Mouse (Mus musculus) olfactory bulb, adult 2 months (tissue): ENCODE data around the gene Ikzf1. TPM values are rescaled to one million over a fixed set of nuclear protein-coding genes. Genes with fewer than 3 reads are reported as not detected.
A peak's percentile ranks its signal among the peaks of the same experiment; 100 is the strongest.

Experiments used
- H3K27ac ChIP-seq: fragments of 200-500 bp; 2 replicates; pipeline ENCODE4 v1.5.1; 2012; ENCODE audit warnings: low read depth, low read length; ENCODE audit not compliant: insufficient read depth
- H3K4me1 ChIP-seq: fragments of 200-500 bp; 2 replicates; pipeline ENCODE4 v1.6.1; 2012; ENCODE audit warnings: low read length; ENCODE audit not compliant: control insufficient read depth, insufficient read depth
- H3K4me3 ChIP-seq: fragments of 200-500 bp; 2 replicates; pipeline ENCODE4 v1.5.1; 2012; ENCODE audit warnings: mild to moderate bottlenecking, low read depth, low read length, moderate library complexity; ENCODE audit not compliant: insufficient read depth
- CTCF ChIP-seq: fragments of 200-500 bp; IDR thresholded peaks from 2 replicates; pipeline ENCODE4 v1.5.1; 2012; ENCODE audit warnings: low read depth, mild to moderate bottlenecking, low read length, moderate library complexity; ENCODE audit not compliant: insufficient read depth
- POLR2A ChIP-seq: fragments of 200-500 bp; IDR thresholded peaks from 2 replicates; pipeline ENCODE4 v1.6.1; 2012; ENCODE audit warnings: mild to moderate bottlenecking, low read depth, low read length, moderate library complexity; ENCODE audit not compliant: insufficient read depth
- WGBS: fragments of 180-500 bp; shearing (Covaris S2); methylation state at CpG from one replicate; pipeline ENCODE4 v1.1.7; 2018; 5-methylcytosine and 5-hydroxymethylcytosine counted together
- polyA plus RNA-seq: library from polyadenylated mRNA; stranded (reverse); fragments of >200 nt; gene quantifications from 2 replicates; pipeline ENCODE4 v1.2.4, GENCODE M21; 2012; ENCODE audit warnings: low replicate concordance; ENCODE audit not compliant: missing spikeins, insufficient read depth, insufficient read length

Gene Ikzf1
- polyA plus RNA-seq, 1 experiment: 59.5 TPM

DNA sequence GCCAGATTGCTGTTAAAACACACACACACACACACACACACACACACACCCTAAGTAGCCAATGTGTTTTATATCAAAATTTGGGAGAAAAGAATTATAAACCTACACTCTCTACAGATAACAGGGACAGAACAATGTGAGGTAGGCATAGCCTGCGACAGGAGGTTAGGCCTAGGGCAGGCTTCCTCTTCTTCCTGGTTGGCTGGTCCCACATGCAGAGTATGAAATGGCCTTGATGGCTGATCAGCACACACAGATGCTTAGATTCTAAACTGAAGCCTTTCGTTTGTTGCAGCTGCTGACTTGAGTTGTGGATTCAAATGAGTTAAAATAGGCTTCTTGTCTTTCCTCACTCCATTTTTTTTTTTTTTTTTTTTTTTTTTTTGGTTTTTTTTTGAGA, 93.0 kb downstream of the Ikzf1 start:
- TF ChIP-seq POLR2A (no peak), CTCF (no peak)
- 92% methylated on average over 2 of the region's 2 CpGs for WGBS

DNA sequence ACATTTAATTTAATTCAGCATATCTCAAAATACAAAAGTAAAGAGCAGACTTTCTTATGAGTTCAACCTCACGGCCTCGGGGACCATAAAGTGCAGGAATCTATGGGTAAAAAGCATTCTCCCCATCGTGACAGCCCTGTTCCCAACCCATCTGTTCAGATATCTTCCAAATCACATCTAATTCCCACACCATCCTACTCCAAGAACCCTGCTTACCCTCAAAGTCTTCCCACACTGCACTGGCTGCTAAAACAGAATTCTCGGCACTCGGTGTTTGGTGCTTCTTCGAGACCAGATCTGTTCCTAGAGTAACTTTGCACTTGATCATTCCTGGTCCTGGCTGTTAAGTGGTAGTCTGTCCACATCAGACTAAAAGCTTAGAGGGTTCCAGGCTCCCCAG, 93.5 kb downstream of the Ikzf1 start:
- no peak for TF ChIP-seq POLR2A
- TF ChIP-seq CTCF: no peak
- Histone ChIP-seq H3K4me1 (no peaks in the 10 kb centered on the region), H3K4me3 (no peak overlapping the region), H3K27ac (no peak overlapping the region)
- WGBS: 93% methylated on average over 6 of the region's 6 CpGs

More for the DNA sequence above, 93.0 kb downstream of the Ikzf1 start:
- Histone ChIP-seq H3K4me1 (no peaks in the 10 kb centered on the region), H3K27ac (no peak overlapping the region), H3K4me3 (no peak overlapping the region)

DNA sequence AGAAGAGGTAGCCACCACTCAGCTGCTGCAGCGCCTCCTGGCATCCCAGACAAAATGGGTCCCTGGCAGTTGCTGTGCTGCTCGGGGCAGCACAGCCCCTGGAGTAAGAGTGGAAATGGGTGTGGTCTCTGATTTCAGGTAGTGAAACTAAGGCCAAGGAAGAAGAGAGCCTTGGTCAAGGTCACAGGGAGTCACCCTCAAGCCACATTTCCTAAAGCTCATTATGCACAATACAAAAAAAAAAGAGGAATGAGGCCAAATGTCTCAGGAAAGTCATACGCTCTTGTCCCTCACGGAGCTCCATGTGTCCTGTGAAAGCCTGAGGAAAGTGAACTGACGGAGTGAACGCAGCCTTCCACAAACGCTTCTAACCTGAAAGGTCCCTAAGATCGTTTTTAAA, 96.9 kb downstream of the Ikzf1 start:
- Histone ChIP-seq H3K4me1 (no peaks in the 10 kb centered on the region), H3K27ac (no peak overlapping the region), H3K4me3 (no peak overlapping the region)
- TF ChIP-seq CTCF (no peak), POLR2A (no peak)
- WGBS: 88% methylated on average over 8 of the region's 8 CpGs

DNA sequence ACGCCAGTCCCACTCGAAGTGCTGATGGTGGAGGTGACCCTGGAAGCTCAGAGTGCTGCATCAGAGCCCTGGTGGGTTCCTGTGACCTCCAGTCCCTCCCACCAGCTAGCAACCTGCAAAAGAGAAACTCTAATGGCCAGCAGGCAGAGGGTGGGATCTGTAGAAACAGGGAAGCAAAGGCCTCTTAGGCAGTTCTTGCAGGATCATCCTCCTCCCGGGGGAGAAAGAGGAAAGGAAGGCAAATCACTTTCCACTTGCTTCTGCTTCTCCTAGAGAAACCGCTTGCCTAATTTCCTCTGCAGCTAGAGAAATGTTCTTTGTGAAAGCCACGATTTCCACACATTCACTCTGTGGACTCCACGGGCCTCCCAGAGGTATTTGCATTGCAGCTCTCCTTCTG, 100.7 kb downstream of the Ikzf1 start:
- no peak overlapping the region for H3K27ac ChIP-seq
- H3K4me1 ChIP-seq: no peaks in the 10 kb centered on the region
- H3K4me3 ChIP-seq: no peak overlapping the region
- 63% methylated on average over 6 of the region's 6 CpGs for WGBS
- TF ChIP-seq CTCF: no peak
- no peak for TF ChIP-seq POLR2A

DNA sequence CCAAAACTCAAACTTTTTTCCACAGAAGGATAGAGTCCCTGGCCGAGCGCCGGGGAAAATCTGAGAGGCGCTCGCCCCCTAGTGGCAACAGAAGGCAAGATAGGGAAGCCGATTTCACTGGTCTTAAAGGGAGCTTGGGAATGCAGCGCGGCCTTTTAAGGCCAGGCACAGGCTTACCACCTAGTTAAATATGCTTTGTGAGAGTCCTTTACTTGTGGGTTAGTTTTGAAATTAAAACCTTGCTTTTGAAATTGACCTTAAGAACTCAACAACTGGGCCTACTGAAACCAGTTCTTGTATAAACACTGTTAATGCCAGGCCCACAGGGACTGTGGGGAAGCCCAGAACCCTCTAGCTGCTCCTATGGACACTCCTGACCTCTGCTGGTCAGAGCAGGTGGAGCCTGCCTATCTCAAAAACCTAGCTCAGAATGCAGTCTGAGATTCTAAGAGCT, 103.7 kb downstream of the Ikzf1 start:
- no peak overlapping the region; the same call in 1 of the 2 replicates for H3K27ac ChIP-seq
- H3K4me3 ChIP-seq: no peak overlapping the region
- WGBS: 1% methylated on average over 8 of the region's 8 CpGs
- no peaks in the 10 kb centered on the region for H3K4me1 ChIP-seq
- TF ChIP-seq POLR2A (no peak), CTCF (peak; percentile 75)

DNA sequence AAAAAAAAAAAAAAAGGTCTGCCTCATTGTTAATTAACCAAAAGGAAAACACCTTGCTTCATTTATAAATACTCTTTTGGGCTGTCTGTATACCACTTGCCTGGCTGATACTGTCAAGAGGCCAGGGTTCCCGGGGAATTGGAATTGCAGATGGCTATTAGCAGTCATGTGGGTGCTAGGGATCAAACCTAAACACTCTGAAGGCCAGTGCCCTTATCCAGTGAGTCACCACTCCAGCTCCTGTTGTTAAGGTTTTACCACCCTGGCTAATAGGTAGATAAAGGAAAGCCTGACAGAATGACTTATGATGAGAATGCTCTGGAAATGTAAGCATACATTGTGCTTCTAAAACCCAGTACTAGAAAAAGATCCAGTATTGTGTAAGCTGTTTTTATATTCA, 109.8 kb downstream of the Ikzf1 start:
- TF ChIP-seq CTCF (no peak), POLR2A (no peak)
- Histone ChIP-seq H3K27ac (no peak overlapping the region), H3K4me3 (no peak overlapping the region), H3K4me1 (no peaks in the 10 kb centered on the region)
- 86% methylated on average over 1 of the region's 1 CpGs for WGBS

DNA sequence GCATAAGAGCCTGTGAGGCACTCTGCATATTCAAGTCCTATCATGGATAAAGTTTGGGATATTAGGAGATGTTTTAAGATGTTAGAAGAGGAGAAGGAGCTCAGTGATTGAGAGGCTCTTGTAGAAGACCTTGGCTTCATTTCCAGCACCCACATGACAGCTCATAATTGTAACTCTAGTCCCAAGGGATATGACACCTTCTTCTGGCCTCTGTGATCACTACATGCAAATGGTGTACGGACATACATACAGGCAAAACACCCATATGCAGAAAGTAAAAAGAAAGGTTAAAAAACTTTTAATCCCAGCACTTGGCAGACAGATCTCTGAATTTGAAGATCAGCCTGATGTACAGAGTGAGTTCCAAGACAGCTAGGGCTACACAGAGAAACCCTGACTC, 113.9 kb downstream of the Ikzf1 start:
- H3K27ac ChIP-seq: no peak overlapping the region
- no peaks in the 10 kb centered on the region for H3K4me1 ChIP-seq
- TF ChIP-seq POLR2A (no peak), CTCF (no peak)
- WGBS: 98% methylated on average over 1 of the region's 1 CpGs
- H3K4me3 ChIP-seq: no peak overlapping the region

DNA sequence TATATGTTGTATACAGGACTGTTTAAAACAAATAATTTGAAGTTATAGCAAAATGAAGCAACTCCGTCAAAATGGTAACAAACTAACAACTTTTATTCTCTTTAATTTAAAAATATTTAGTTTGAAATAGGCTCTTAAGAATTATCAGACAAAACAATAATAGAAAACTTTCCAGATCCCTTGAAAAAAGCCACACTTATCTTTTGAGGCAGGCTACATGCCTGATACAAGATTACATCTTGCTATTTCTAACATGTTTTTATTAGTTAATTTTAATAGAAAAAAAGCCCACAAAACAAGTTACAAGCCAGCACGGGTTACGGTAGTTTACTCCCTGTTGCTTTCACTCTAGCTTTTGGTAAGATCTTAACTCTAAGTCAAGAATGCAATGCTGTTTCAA, 115.5 kb downstream of the Ikzf1 start:
- no peak overlapping the region for H3K4me3 ChIP-seq
- no peaks in the 10 kb centered on the region for H3K4me1 ChIP-seq
- no peak overlapping the region for H3K27ac ChIP-seq
- WGBS: 89% methylated on average over 3 of the region's 3 CpGs
- TF ChIP-seq CTCF: no peak
- no peak for TF ChIP-seq POLR2A

DNA sequence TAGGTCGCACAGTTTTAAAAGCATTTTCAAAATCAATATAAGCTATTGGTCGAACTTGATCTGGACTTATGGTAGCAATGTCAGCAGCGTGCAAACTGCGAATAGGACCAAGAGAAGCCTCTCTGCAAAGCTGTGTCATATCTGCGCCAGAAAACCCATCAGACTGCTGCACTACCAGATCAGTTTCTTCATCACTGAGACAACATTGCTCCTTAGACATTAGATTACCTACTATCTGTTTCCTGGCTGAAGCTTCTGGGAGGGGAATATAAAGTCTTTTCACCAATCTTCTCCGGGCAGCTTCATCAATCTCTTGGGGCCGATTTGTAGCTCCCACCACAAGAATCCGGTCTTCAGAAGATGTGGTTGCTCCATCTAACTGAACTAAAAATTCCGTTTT, 116.3 kb downstream of the Ikzf1 start:
- Histone ChIP-seq H3K27ac (no peak overlapping the region), H3K4me1 (no peaks in the 10 kb centered on the region), H3K4me3 (no peak overlapping the region)
- TF ChIP-seq CTCF: no peak
- TF ChIP-seq POLR2A: no peak
- WGBS: 93% methylated on average over 9 of the region's 9 CpGs

DNA sequence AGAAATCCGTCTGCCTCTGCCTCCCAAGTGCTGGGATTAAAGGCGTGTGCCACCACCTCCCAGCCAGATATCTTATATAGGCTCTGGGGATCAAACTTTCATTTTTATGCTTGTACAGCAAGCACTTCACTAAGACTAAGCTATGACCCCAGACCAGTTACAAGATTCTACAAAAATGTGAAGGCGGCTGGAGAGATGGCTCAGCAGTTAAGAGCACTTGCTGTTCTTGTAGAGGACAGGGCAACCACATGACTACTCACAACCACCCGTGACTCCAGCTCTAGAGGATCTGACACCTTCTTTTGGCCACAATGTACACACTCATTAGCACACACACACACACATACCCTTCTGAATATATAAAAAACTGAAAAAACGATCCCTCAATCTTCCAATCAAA, 119.6 kb downstream of the Ikzf1 start:
- Histone ChIP-seq H3K27ac (no peak overlapping the region), H3K4me3 (no peak overlapping the region), H3K4me1 (no peaks in the 10 kb centered on the region)
- TF ChIP-seq CTCF (no peak), POLR2A (no peak)
- WGBS: 81% methylated on average over 5 of the region's 5 CpGs
